Mouse (Mus musculus) embryonic facial prominence, embryonic 13.5 days (tissue): ENCODE data around the gene Wnk4. TPM values are rescaled to one million over a fixed set of nuclear protein-coding genes. Genes with fewer than 3 reads are reported as not detected.
A peak's percentile ranks its signal among the peaks of the same experiment; 100 is the strongest.
"Not testable (repeated sequence)": the region's sequence is repeated elsewhere in the genome, so short reads cannot be mapped to it uniquely, and the experiment has no call there.

Source experiments
- ATAC-seq: fragments of 200-750 bp; cut with Nextera tagmentation; 2 replicates; pipeline ENCODE4 v1.8.0; 2017; ENCODE audit warnings: low read depth; ENCODE audit not compliant: insufficient number of reproducible peaks, insufficient read depth, low FRiP score, low TSS enrichment
- H3K27ac ChIP-seq: fragments of 300-500 bp; sonication (generic); 2 replicates; pipeline ENCODE4 v1.5.1; 2015; ENCODE audit warnings: moderate library complexity, mild to moderate bottlenecking, inconsistent platforms
- H3K27me3 ChIP-seq: fragments of 300-500 bp; sonication (generic); 2 replicates; pipeline ENCODE4 v1.6.1; 2015; ENCODE audit warnings: mild to moderate bottlenecking, inconsistent platforms
- H3K36me3 ChIP-seq: fragments of 300-500 bp; sonication (generic); 2 replicates; pipeline ENCODE4 v1.6.1; 2015; ENCODE audit warnings: mild to moderate bottlenecking, inconsistent platforms
- H3K4me1 ChIP-seq: fragments of 300-500 bp; sonication (generic); 2 replicates; pipeline ENCODE4 v1.6.1; 2015; ENCODE audit warnings: inconsistent platforms
- H3K4me2 ChIP-seq: fragments of 300-500 bp; sonication (generic); 2 replicates; pipeline ENCODE4 v1.6.1; 2015; ENCODE audit warnings: moderate library complexity, mild to moderate bottlenecking, inconsistent platforms
- H3K4me3 ChIP-seq: fragments of 300-500 bp; sonication (generic); 2 replicates; pipeline ENCODE4 v1.5.1; 2015; ENCODE audit warnings: mild to moderate bottlenecking, inconsistent platforms
- H3K9ac ChIP-seq: fragments of 300-500 bp; sonication (generic); 2 replicates; pipeline ENCODE4 v1.6.1; 2015; ENCODE audit warnings: mild to moderate bottlenecking, inconsistent platforms
- H3K9me3 ChIP-seq: fragments of 300-500 bp; sonication (generic); 2 replicates; pipeline ENCODE4 v1.6.1; 2016; ENCODE audit warnings: inconsistent platforms
- WGBS: fragments of 180-500 bp; shearing (Covaris S2); methylation state at CpG from one replicate; pipeline ENCODE4 v1.1.7; 2015; ENCODE audit warnings: mixed read lengths; 5-methylcytosine and 5-hydroxymethylcytosine counted together
- polyA plus RNA-seq: library from polyadenylated mRNA; unstranded; fragments of >200 nt; fragmentation: Nextera tagmentation; extraction: Ambion mirVana; gene quantifications from 2 replicates; pipeline ENCODE4 v1.2.1, GENCODE M21; 2015

Wnk4 gene
- polyA plus RNA-seq, 1 experiment from 2014 or later, result 9.8 TPM

- no peak overlapping the region for H3K27ac ChIP-seq
- H3K27me3 ChIP-seq, result peaks cover 5% of the 10 kb centered on the region; the same call in 1 of the 2 replicates
- no peak overlapping the region for H3K4me3 ChIP-seq
- no peaks in the 10 kb centered on the region for H3K9me3 ChIP-seq
- H3K36me3 ChIP-seq, result no peaks in the 10 kb centered on the region
- H3K9ac ChIP-seq, result no peak overlapping the region
- no peaks in the 10 kb centered on the region for H3K4me1 ChIP-seq
- H3K4me2 ChIP-seq, result no peak overlapping the region
- ATAC-seq, result no peak
- WGBS, result 40% methylated on average over 5 of the region's 5 CpGs
These were observed 47.4 kb downstream of the Wnk4 start for GRCm38 (mm10) chr11:101307744-101308143.

- Histone ChIP-seq H3K27ac (no peak overlapping the region), H3K36me3 (no peaks in the 10 kb centered on the region), H3K9ac (no peak overlapping the region), H3K4me3 (no peak overlapping the region), H3K4me2 (no peak overlapping the region), H3K27me3 (peaks cover 5% of the 10 kb centered on the region; the same call in 1 of the 2 replicates), H3K4me1 (no peaks in the 10 kb centered on the region), H3K9me3 (no peaks in the 10 kb centered on the region)
- no peak for ATAC-seq
- 80% methylated on average over 3 of the region's 3 CpGs for WGBS
These were observed 50.7 kb downstream of the Wnk4 start for GRCm38 (mm10) chr11:101311083-101311482.

GRCm38 (mm10) chr11:101312150-101312549 lies 51.8 kb downstream of the Wnk4 start:
- peaks cover 7% of the 10 kb centered on the region for H3K4me1 ChIP-seq
- H3K9ac ChIP-seq, result no peak overlapping the region
- no peaks in the 10 kb centered on the region for H3K36me3 ChIP-seq
- H3K9me3 ChIP-seq, result no peaks in the 10 kb centered on the region
- 73% methylated on average over 3 of the region's 3 CpGs for WGBS
- H3K27me3 ChIP-seq, result peaks cover 2% of the 10 kb centered on the region; the same call in 1 of the 2 replicates
- H3K4me3 ChIP-seq, result no peak overlapping the region
- no peak for ATAC-seq
- no peak overlapping the region for H3K27ac ChIP-seq
- H3K4me2 ChIP-seq, result no peak overlapping the region

- peaks cover 14% of the 10 kb centered on the region for H3K4me1 ChIP-seq
- ATAC-seq, result no peak
- H3K9ac ChIP-seq, result no peak overlapping the region
- no peaks in the 10 kb centered on the region for H3K9me3 ChIP-seq
- peaks cover 18% of the 10 kb centered on the region for H3K36me3 ChIP-seq
- 94% methylated on average over 1 of the region's 1 CpGs for WGBS
- no peak overlapping the region for H3K4me3 ChIP-seq
- no peaks in the 10 kb centered on the region for H3K27me3 ChIP-seq
- no peak overlapping the region for H3K4me2 ChIP-seq
- no peak overlapping the region for H3K27ac ChIP-seq
These were observed 54.2 kb downstream of the Wnk4 start for GRCm38 (mm10) chr11:101314567-101314966.

GRCm38 (mm10) chr11:101315082-101315650 lies 54.8 kb downstream of the Wnk4 start:
- H3K9ac ChIP-seq, result peak overlapping the region; percentile 92
- no peak for ATAC-seq
- 0 out of 2 replicates have a peak overlapping the region, but pooled peaks have one; percentile 73 for H3K27ac ChIP-seq
- H3K9me3 ChIP-seq, result no peaks in the 10 kb centered on the region
- 90% methylated on average over 8 of the region's 8 CpGs for WGBS
- peaks cover 14% of the 10 kb centered on the region for H3K4me1 ChIP-seq
- peak overlapping the region; percentile 83 for H3K4me3 ChIP-seq
- no peaks in the 10 kb centered on the region for H3K27me3 ChIP-seq
- peaks cover 24% of the 10 kb centered on the region for H3K36me3 ChIP-seq
- H3K4me2 ChIP-seq, result peak overlapping the region; percentile 98

- no peaks in the 10 kb centered on the region for H3K9me3 ChIP-seq
- peak within 1 kb of the TSS; percentile 98 for H3K4me2 ChIP-seq
- peaks cover 31% of the 10 kb centered on the region for H3K36me3 ChIP-seq
- ATAC-seq, result peak; percentile 85
- peak within 1 kb of the TSS; percentile 83 for H3K4me3 ChIP-seq
- WGBS, result under 1% methylated on average over 62 of the region's 62 CpGs
- peak within 1 kb of the TSS; percentile 73 for H3K27ac ChIP-seq
- H3K27me3 ChIP-seq, result no peaks in the 10 kb centered on the region
- peaks cover 14% of the 10 kb centered on the region for H3K4me1 ChIP-seq
- H3K9ac ChIP-seq, result peak within 1 kb of the TSS; percentile 92
These were observed 55.5 kb downstream of the Wnk4 start, which contains the start of gene Psme3 for GRCm38 (mm10) chr11:101315665-101316500. Gene Psme3, plus strand, starts transcription at chr11:101316213.

GRCm38 (mm10) chr11:101316501-101316917 lies 56.1 kb downstream of the Wnk4 start:
- H3K4me1 ChIP-seq, result peaks cover 14% of the 10 kb centered on the region
- no peaks in the 10 kb centered on the region for H3K27me3 ChIP-seq
- no peaks in the 10 kb centered on the region for H3K9me3 ChIP-seq
- under 1% methylated on average over 17 of the region's 17 CpGs for WGBS
- peaks cover 37% of the 10 kb centered on the region for H3K36me3 ChIP-seq
- peak overlapping the region; percentile 73 for H3K27ac ChIP-seq
- H3K4me2 ChIP-seq, result peak overlapping the region; percentile 98
- H3K9ac ChIP-seq, result peak overlapping the region; percentile 92
- ATAC-seq, result no peak; the same call in 1 of the 2 replicates
- peak overlapping the region; percentile 83 for H3K4me3 ChIP-seq

GRCm38 (mm10) chr11:101323609-101324008 lies 63.2 kb downstream of the Wnk4 start:
- Histone ChIP-seq H3K9me3 (no peaks in the 10 kb centered on the region), H3K4me3 (no peak overlapping the region), H3K9ac (no peak overlapping the region), H3K4me2 (no peak overlapping the region), H3K36me3 (peaks cover 73% of the 10 kb centered on the region), H3K4me1 (0 out of 2 replicates have a peak, but pooled peaks cover 5% of the 10 kb centered on the region), H3K27ac (no peak overlapping the region), H3K27me3 (no peaks in the 10 kb centered on the region)
- whole genome bisulfite sequencing, result 18% methylated on average over 4 of the region's 4 CpGs
- ATAC-seq, result no peak

GRCm38 (mm10) chr11:101324763-101325162 lies 64.4 kb downstream of the Wnk4 start, which contains the start of gene Aoc2:
Gene Aoc2, plus strand, starts transcription at chr11:101325063.
- Histone ChIP-seq H3K4me3 (no peak within 1 kb of the TSS), H3K27me3 (no peaks in the 10 kb centered on the region), H3K36me3 (peaks cover 61% of the 10 kb centered on the region), H3K4me1 (0 out of 2 replicates have a peak, but pooled peaks cover 6% of the 10 kb centered on the region), H3K4me2 (no peak within 1 kb of the TSS), H3K9ac (no peak within 1 kb of the TSS), H3K9me3 (no peaks in the 10 kb centered on the region), H3K27ac (no peak within 1 kb of the TSS)
- no peak for ATAC-seq
- WGBS, result 93% methylated on average over 5 of the region's 5 CpGs

- not testable (repeated sequence) for H3K4me2 ChIP-seq, H3K9me3 ChIP-seq, H3K4me3 ChIP-seq, ATAC-seq, H3K4me1 ChIP-seq, H3K9ac ChIP-seq, H3K27ac ChIP-seq, H3K27me3 ChIP-seq
- peaks cover 57% of the 10 kb centered on the region for H3K36me3 ChIP-seq
- 92% methylated on average over 11 of the region's 11 CpGs for WGBS
These were observed 64.8 kb downstream of the Wnk4 start for GRCm38 (mm10) chr11:101325201-101325600.

- 83% methylated on average over 11 of the region's 11 CpGs for WGBS
- H3K27me3 ChIP-seq, result no peaks in the 10 kb centered on the region
- H3K4me1 ChIP-seq, result 0 out of 2 replicates have a peak, but pooled peaks cover 6% of the 10 kb centered on the region
- peaks cover 47% of the 10 kb centered on the region for H3K36me3 ChIP-seq
- H3K9ac ChIP-seq, result no peak overlapping the region
- no peak overlapping the region for H3K4me3 ChIP-seq
- H3K4me2 ChIP-seq, result no peak overlapping the region
- H3K27ac ChIP-seq, result no peak overlapping the region
- H3K9me3 ChIP-seq, result no peaks in the 10 kb centered on the region
- no peak for ATAC-seq
These were observed 65.8 kb downstream of the Wnk4 start for GRCm38 (mm10) chr11:101326147-101326546.
